Mouse (Mus musculus) 3T3-L1 (cell line): ENCODE data around the gene Mrm1.
A peak's percentile ranks its signal among the peaks of the same experiment; 100 is the strongest.
"Not testable (repeated sequence)": the region's sequence is repeated elsewhere in the genome, so short reads cannot be mapped to it uniquely, and the experiment has no call there.

Source experiments
- DNase-seq: peaks from one replicate; pipeline ENCODE4 v3.0.0-alpha.2; 2015; ENCODE audit warnings: low read depth, low spot score

The Mrm1 gene

DNA sequence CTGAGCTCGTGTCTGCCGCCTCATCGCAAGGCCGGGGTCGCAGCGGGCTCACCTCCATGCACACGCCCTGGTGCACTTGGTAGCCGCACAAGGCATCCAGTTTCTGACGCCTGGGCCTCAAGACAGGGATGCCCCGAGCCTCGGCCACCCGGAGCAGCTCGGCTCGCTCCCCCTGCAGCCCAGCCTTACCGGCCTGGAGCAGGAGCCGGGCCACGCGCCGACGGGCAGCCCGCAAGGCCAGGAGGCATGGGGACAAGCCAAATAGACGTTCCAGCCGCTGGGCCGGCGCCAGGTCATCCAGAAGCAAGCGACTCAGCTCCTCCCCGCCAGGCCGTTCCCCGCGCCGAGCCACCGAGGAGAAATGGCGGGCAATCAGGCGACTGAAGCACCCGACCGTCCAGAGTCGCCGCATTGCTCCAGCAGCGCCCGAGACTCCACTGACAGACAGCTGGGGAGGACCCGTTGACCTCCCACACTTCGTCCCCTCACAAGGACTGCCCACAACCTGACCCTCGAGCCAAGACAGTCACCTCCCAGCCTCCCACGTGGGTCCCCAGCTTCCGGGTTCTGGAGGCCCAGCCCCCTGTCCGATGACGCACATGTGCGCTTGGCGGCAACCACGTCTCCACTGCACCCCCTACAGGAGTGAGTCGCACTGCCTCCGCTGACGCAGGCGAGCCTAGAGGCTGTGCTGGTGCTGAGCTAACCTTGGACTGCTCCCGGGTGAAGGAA is at the start of gene Mrm1:
TSS of gene Mrm1 (minus strand) at position 555 of the 732 bp plus-strand sequence.
- peak; percentile 96 for DNase-seq

DNA sequence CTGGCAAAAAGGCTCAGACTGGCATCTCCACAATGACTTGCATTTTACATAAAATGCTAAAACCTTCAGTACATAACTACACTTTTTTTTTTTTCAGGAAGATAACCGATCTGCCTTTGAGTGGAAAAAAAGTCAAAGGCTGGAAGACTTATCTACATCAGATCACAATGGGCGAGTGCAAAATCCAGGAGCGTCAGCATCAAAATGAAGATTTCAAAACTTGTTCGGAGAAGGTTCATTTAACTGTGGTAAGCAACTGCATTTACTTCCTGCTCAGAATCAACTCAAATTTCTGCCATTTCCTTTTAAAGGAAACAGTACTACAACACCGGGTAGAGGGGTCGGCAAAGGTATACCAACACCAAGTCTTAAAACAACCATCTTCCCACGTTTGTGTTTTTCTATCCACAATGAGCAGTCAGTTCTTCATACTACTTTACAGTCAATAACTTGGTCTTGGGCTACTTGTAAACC is 49.5 kb upstream of the Mrm1 start:
- no peak for DNase-seq

DNA sequence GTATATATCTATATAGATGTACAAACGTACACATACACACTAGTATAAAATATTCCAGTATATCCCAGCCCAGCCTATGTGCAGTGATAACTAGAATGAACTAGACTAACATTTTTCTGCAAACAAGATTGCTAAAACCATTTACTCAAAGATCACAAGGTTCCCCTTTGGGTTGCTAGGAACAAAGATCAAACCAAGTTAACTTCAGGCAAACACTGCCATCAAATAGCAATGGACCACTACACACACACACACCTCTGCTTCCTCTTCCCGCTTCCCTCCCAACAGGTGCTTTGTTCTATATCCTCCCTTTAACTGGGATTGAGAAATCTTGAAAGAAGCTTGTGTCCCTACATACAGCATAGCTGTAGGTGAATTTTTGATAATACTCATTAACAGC is 48.3 kb upstream of the Mrm1 start:
- no peak for DNase-seq

DNA sequence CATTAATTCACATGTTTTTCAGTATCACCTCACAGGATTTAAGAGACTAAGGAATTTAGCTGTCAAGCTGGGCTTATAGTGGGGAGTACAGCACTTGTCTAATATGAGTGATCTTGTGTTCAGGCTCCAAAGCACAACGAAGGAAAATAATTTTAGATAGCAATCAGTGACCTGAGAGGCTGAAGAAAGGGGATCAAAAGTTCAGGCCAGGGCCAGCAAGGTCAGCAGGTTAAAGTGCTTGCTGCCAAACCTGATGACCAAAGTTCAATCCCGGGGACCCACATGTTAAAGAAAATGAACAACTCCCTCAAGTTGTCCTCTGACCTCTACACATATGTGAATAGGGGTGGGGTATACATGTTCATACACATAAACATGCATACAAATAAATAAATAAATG is 46.0 kb upstream of the Mrm1 start:
- no peak for DNase-seq

DNA sequence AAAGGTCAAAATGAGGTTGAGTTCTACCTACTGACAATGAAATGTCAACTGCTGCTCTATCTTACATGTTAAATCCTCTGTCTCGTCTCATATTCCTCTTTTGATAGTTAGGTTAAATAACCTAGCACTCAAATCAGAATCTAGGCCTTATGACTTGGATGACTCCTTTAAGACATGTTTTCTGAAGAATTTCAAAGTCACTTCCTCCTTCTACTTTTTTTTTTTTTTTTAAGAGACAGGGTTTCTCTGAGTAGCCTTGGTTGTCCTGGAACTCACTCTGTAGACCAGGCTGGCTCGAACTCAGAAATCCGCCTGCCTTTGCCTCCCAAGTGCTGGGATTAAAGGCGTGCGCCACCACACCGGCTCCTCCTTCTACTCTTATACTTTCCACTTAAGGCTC is 36.0 kb upstream of the Mrm1 start:
- DNase-seq: no peak

DNA sequence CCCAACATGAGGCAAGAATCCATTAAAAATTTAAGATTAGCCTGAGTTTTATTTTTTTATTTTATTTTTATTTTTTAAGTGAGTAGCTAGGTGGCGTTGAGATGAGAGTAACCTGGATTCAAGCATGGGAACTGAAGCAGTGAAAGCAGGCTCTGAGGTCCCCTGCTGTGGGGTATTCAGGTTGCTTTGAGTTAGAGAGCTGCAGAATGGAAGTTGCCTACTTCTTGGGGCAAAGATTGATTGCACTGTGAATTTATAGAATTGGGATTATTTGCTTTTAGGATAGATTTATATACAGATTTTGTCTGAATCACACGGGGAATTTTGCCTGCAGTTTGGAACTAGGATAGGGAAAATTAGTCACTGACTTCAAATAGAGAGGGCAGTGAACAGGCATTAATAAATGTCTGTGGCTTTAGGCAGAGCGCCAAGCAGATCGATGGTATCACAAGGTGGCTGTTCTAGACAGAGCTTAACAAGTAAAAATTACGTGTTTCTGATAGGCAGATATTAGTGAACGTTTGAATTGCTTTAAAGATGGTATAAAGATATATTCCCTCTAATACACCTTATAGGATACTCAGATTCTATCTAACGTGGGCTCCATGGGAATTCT is 28.3 kb upstream of the Mrm1 start:
- DNase-seq: peak; percentile 66

DNA sequence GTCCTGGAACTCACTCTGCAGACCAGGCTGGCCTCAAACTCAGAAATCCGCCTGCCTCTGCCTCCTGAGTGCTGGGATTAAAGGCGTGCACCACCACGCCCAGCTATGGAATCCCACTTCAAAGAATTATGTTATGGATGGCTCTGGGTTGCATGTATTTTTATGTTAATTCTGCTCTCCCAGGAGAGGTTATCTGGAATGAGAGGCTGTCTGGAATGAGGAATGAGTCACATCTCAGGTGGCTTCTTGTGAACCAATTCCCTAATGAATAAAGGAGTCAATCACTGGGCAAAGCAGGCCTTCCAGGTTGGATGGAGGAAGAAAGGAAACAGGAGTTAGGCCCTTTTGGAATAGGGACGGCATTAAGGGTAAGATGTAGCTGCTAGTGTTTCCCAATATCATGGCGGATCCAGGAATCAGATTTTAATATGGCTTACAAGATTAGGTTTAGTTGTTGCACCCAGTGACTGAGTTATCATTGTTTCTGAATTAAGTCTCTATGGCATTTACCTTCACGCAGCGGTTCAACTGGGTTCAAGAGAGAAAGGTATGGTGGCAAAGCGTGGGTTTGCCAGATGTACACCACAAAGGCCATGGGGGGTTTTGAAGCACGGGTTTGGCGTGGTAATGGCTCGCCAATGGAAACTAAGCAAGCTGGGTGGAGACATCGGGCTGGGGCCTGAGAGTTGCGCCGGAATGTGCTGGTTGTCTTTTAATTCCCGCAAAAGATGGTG is 27.6 kb upstream of the Mrm1 start:
- peak; percentile 22 for DNase-seq

DNA sequence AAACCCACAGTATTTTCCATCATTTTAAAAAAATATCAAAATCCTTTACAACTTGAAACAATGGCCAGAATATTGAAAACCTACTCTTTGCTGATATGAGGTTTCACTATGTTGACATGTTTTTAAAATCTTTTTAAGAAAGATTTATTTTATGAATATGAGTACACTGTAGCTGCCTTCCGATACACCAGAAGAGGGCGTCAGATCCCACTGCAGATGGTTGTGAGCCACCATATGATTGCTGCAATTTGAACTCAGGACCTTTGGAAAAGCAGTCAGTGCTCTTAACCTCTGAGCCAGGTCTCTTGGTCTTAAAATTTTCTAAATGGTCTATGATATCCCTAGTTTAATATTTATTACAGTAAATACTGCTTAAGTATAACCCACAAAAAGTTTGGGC is 20.0 kb upstream of the Mrm1 start:
- no peak for DNase-seq

DNA sequence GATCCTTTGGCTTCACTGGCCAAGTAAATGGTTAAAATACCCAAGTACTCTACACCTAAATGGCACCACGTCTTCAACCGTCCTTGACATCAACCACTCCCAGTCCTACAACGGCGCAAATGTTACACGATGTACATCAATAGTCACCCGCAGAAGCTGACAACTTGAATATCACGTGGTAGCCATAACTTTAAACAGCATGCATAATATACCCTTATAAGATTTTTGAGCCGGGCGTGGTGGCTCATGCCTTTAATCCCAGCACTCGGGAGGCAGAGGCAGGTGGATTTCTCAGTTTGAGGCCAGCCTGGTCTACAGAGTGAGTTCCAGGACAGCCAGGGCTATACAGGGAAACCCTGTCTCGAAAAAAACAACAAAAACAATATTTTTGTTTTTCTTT is 10.2 kb upstream of the Mrm1 start:
- DNase-seq: not testable (repeated sequence)

DNA sequence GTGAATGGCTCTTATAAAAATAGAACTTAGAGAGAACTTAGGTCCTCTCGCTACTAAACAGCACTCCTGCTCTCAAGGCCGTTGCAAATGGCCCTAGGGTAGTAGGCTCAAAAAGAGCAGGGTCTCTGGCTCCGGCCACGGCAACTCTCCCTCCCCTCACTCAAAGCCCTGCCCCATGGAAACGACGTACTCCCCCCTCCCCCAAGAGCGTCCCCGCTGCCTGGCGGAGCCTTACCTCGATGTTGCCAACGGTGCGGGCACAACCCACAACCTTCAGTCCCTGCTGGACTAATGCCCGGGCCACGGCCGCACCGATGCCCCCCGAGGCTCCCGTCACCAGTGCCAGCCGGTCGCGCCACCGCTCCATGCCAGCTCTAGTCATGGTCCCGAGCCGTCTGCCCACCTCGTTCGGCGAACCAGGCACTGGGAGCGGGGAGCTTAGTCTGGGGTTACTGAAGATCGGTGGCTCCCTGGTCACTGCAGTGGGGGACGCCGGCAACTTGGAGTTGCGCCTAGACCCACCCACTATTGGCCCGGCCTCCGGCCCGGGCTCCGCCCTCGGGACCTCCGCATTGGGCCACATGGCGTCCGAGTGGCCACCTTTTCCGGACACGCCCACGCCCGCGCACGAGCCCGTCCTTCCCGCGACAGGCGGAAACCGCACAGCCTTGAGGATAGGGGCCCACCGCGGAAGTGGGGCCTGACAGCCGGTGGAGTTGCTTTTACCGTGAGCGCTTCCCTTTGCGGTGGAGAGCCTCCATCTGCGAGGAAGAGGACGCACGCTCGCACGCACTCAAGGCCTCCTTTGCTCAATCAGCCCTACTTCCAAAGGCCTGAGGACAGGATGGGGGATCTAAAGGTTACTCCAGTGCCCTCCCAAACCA is 9.4 kb upstream of the Mrm1 start, which contains the start of gene Dhrs11:
TSS of gene Dhrs11 (minus strand) at position 479 of the 884 bp plus-strand sequence.
- DNase-seq: peak; percentile 86

DNA sequence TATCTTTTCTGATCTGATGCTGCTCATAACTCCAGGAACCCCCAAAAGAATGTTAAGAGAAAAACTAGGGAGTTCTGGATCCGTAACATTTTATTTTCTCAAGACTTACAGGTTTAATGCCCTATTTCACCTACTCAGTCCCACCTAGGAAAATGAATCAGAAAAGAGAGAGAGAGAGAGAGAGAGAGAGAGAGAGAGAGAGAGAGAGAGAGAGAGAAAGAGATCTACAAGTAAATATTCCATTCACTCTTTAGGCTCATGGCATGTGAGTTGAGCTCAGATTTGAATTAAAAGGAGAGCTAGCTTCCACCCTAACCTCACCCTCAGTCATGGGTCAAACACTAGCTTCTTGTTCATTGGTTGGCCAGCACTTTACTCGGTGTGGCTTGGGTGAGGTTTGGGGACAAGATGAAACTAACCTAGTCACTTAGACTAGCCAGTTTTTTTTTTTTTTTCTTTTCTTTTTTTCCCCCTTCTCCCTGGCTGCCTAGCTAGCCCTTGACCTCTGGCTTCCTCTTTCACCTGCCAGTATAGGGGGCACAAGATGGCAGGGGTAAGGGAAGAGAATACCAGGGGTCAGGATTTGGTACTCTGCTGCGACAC is 8.7 kb upstream of the Mrm1 start:
- DNase-seq: no peak

DNA sequence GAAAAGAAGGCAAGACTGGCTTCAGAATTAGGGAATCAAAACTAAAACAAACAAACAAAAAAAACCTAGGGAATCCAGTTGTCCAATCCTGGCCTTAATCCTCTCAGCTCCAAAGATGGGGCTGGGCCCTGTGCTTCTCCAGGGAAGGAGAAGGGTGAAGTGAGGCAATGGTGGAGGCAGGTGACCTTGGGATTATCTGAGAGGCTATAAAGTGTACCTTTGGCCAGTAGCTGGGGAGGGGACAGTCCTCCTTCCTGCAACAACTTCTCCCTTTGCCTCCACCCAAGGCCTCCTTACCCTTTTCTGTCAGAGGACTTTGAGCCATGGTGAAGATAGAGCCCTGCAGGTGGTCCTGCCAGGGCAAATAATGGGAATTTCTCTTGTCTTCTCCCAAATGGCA is 8.2 kb upstream of the Mrm1 start:
- DNase-seq: no peak

DNA sequence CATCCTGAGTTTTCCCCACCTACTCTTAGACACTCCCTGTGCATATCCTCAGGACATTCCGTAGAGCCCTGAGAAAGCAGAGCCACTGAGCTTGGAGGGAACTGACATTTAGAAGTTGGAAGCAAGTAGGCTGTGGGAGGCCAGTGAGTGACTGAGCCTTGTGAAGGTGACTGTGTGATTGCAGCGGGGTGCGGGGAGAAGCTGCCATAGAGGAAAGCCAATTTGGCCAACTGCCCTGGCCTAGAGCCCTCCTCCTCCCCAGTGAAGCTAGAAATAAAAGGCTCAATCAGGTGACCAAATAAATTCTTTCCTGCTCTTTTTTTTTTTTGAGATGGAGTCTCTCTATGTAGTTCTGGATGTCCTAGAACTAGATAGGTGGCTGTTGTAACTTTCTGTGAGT is 6.9 kb upstream of the Mrm1 start:
- DNase-seq: no peak

DNA sequence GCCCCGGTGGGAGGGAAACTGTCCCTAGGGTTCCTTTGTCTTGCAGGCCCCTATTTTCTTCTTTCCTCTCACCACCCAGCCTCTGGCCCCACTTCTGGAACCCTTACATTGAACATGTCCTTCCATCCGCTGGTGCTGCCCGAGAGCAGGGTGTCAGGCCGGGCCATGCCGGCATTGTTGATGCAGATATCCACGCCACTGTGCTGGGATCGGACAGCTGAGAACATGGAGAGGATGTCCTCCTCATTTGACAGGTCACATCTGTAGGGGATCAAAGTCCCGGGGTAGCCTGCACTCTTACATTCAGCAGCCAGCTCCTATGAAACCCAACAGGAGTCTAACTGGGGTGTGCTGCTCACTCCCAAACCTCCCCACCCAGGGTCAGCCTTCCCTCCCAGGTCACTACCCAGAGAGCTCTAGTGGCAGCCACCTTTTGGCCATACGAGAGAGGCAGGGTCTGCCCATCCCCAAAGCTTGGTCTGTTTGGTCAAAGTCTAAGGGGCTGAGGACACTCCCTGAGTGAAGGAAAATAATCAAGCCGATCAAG is 6.0 kb upstream of the Mrm1 start:
- no peak for DNase-seq

DNA sequence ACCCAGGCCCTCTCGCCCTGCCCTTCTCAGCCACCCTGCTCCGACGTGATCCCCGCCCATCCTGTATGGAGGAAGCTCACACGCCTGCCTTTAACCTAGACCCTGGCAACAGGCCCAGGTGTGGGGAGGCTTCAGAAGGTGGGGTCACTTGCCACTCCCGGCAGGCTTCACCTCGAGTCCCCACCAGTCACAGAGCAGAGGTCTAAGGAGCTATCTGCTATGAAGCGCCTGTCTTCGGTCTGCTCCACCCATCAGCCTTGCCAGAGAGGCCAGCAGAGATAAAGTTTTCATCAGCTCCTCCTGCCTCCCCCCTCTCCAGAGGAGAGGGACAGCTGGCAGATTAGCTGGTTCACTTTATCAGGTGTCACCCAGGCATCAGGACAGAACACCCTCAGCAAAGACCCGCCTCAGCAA is 4.2 kb upstream of the Mrm1 start:
- no peak for DNase-seq

DNA sequence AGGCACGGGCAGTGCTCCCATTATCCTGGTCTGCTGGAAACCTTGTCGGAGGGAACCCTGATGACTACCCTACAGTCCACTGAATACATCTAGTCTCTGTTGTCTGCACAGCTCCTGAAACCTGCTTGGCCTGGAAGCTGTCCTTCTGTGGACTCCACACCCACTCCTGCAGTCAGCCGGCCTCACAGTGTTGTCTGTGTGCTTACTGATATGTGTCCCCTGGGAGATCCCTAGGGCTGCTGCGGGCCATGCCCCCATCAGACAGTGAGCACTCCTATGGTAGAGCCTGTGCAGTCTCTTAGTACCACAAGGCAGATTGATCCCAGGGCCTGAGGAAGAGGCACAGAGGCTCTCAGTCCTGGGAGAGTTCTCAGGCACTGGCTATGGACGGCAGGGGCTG is 3.2 kb upstream of the Mrm1 start:
- DNase-seq: no peak

DNA sequence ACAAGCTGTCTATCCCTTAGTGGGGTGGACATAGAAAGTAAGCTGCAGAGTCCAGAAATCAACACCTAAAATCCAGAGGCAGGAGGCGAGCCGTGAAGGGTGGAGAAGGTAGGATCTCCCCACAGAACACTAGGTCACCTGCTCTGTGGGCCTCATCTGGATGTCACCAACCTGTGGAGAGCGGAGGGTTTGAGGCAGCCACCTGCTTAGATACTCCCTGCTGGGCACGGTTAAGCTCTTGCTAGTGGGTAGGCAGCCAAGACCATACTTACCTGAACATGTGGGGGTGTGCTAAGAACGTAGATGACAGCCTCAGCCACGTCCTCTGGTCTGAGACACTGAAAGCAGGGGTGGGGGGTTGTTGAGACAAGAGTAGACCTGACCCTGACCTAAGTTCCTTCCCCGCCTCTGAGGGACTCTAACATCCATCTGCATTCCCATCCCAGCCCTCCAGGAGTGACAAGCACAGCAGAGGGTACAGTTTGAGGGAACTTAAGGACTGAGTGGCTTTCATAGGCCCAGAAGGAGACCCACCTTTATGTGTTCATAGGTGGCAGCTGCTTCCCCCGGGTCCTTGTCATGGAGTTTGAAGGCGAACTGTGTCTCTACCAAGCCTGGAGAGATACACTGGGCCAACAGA is 1.9 kb upstream of the Mrm1 start:
- DNase-seq: no peak

DNA sequence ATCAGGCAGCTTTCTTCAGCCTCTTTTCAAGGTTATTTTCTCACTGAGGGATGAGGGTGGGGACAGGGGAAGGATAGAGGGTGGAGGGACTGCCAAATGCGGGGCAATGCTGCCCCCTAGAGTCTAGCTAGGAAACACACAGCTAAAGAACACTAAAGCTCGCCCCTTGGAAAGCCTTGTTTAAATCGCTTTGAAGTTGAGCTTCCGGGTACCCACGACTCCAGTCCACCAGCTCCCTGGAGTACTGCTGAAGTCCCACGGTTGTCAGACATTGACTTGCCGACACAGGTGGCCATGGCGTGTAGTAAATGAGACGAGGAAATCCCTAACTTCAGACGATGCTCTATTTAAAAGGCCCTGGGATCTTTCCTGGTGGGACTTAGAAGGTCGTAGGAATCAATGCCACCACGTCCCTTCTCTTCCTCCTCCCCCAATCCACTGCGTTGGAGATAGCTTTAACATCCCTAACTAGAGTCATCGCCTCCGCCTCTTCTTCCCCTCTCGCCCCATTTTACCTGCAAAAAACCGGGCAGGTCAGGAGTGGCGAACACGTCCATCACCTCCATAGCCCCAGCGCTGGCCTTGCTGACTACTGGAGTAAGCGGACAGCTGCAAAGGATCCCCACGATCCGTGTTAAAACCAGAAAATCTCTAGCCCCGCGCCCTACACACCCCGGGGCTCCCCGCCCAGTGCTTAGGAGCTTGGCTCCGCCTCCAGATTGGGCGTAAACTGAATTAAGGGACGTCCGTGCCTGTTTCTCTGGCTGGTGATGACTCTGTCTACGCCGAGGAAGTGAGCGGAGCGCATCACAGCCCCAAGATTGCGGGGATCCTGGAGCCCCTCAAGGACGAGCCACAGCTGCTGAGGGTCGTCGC is 992 bp downstream of the Mrm1 start:
- DNase-seq: peak; percentile 91

DNA sequence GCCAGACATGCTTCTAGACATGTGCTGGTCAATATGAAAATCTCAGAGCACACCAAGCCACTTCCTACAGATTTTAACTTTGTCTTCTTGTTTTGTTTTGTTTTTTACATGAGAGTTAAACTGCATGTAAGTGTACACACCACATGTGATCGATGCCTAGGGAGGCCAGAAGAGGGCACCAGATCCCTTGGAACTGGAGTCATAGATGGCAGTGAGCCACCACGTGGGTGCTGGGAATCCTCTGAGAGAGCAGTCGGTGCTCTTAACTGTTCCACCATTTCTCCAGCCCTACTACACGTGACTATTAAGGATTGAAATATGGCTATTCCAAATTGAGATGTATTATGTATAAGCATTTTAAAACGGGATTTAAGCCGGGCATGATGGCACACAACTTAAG is 2.0 kb downstream of the Mrm1 start:
- DNase-seq: peak; percentile 49
